Mouse (Mus musculus) inflammation-experienced regulatory T-cells, adult 16 weeks (primary cell): Measurements from ENCODE around the gene Shh. TPM values are rescaled to one million over a fixed set of nuclear protein-coding genes. Genes with fewer than 3 reads are reported as not detected.

Experiments used
- polyA plus RNA-seq: library from polyadenylated mRNA; unstranded; fragments of 100-300 nt; shearing (Covaris generic); gene quantifications from one replicate; pipeline ENCODE4 v1.2.1, GENCODE M21; 2017

The Shh gene
- polyA plus RNA-seq: not detected

GRCm38 (mm10) chr5:28466760-28467306 is at the start of gene Shh:
Shh (minus strand) TSS chr5:28467256.

Other genes with a start within 250 kb of the Shh start
- gene Cnpy1, start 221.4 kb downstream of the Shh start, polyA plus RNA-seq: not detected
- gene Rbm33, start 150.1 kb downstream of the Shh start, polyA plus RNA-seq: 8.1 TPM